Mouse (Mus musculus) ES-Bruce4 (cell line): ENCODE data around the gene Ear2.
"Not testable (repeated sequence)": the region's sequence is repeated elsewhere in the genome, so short reads cannot be mapped to it uniquely, and the experiment has no call there.

ENCODE experiments used
- CTCF ChIP-seq: IDR thresholded peaks from one replicate; pipeline ENCODE4 v1.8.1; 2011; ENCODE audit warnings: low read depth, low read length
- EP300 ChIP-seq: IDR thresholded peaks from 2 replicates; pipeline ENCODE4 v1.6.1; 2011; ENCODE audit warnings: low read depth, low read length; ENCODE audit not compliant: insufficient read depth
- POLR2A ChIP-seq: IDR thresholded peaks from one replicate; pipeline ENCODE4 v1.8.1; 2011; ENCODE audit warnings: low read length; ENCODE audit not compliant: insufficient read depth

DNA sequence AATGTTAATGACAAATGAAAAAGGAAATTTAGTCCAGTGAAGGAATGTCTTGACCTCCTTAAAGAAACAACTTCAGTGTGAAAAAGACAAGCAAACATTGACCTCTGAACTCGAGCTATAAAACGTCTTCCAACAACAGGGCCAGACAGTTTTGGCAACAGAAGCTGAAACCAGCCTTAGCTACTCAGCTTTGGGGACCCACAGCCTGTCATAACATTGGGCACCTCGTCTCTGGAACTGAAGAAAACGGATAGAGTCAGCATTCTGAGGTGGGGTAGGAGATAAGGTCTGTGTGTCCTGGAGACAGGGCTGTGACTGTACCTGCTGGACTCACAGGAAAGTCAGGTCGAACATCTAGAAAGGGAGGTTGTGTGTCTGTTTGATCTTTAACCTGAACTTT is 8.0 kb upstream of the Ear2 start:
- TF ChIP-seq POLR2A, CTCF, EP300: not testable (repeated sequence)
